Mouse (Mus musculus) G1E-ER4 (cell line): ENCODE data around the gene Olfr799. TPM values are rescaled to one million over a fixed set of nuclear protein-coding genes. Genes with fewer than 3 reads are reported as not detected.

Experiments used
- GATA1 ChIP-seq: IDR thresholded peaks from one replicate; pipeline ENCODE4 v1.8.0; 2012; ENCODE audit warnings: low read length, inconsistent platforms
- polyA plus RNA-seq: library from polyadenylated mRNA; stranded (reverse); fragments of >175 nt; gene quantifications from 2 replicates; pipeline ENCODE4 v1.2.3, GENCODE M21; 2012

Gene Olfr799
- polyA plus RNA-seq: not detected in 2 replicates

DNA sequence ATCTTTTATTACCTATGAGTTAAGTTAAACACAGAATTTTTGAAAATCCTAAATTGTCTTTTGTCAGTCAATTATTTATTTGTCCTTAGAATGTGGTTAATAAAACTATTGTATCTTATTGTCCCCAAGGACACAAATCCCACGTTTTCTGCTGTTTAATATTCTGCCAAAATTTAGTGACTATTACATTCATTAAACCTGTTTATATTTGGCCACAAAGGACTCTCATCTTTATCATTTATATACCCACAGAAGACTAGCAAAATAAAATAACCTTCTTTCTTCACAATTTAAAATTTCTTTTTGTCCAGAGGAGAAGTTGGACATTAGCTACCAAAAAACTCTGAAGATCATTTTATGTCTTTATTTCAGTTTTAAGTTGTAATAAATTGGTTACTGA is at the start of gene Olfr799:
Gene Olfr799 (plus strand): TSS at position 301 of the 400 bp plus-strand sequence.
- TF ChIP-seq GATA1: no peak

GRCm38 (mm10) chr10:129612470-129612869 is 24.8 kb upstream of the Olfr799 start, which contains the start of gene Olfr796:
Olfr796 (minus strand) TSS chr10:129612570.
- TF ChIP-seq GATA1: no peak

DNA sequence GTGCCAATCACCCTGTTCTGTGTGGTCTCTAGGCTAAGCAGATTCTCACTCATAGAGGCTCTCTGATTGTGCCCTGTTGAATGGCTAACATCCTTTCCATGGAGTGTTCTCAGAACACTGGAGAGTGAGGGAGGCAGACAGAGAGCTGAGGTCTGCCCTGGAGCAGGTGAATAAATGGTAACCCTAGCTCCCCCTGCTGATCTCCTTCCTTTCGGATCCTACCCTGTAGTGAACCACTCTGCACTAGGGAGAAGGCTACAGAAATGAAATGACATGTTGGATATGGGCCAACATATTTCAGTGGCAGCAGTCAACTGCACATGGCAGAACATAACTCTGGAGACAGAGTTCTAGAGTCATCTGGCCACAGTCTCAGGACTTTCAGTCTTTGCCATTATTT is 15.6 kb upstream of the Olfr799 start:
- no peak for TF ChIP-seq GATA1

- no peak for TF ChIP-seq GATA1
Observed at GRCm38 (mm10) chr10:129623251-129623650, 14.0 kb upstream of the Olfr799 start.

DNA sequence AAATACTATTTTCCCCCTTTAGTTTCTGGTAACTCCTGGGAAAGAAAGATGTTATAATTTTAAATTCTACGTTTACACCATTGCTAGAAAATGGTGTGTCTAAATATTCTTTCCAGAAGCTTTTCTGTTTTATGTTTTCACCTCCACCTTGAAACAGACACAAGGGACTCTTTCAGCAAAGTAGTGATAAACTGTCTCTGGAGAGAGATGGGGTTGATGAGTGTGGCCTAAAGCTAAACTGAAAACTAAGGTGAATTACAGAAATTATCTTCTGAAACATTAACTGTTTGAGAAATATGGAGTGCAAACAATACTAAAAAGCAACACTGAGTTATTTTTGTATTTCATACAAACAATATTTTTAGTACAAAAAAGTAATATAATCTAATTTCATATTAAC is 9.4 kb upstream of the Olfr799 start, which contains the start of gene Olfr798:
Gene Olfr798 (minus strand): TSS at position 101 of the 400 bp plus-strand sequence.
- no peak for TF ChIP-seq GATA1

DNA sequence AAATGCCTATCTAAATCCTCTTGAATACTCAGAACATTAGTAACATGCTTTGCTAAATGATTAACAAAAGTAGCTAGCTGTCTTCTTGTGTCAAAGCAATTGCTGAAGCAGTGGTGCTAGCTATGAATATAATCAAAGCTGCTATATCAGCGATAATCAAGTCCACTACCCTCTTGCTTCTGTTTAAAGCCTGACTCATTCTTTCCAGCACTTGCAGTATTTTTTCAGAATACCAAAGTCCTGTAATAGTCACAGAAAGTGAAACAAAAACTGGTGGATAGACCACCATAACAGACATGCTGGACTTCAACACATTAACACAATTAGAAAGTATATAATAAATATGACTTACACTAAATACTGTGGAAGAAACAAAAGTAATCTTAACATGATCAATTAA is 14.5 kb downstream of the Olfr799 start:
- no peak for TF ChIP-seq GATA1

DNA sequence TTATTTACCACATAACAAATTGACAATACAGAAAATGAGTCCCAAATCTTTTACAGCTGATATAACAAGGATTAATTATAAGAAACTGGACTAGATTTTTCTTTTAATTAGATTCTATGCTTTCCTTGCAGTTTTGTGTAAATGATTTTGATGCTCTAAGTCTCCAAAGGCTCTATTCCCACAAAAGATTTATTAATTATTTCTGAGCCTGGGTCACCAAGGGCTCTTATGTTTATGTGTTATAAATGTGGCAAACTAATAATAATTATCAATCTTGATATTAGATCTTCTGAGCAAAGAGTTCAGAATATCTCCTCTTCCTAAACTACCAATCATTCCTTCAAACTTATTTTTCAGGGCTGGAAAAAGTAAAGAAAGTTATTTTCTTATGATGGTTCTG is 20.1 kb downstream of the Olfr799 start, which contains the start of gene Olfr800:
Gene Olfr800 (plus strand): TSS at position 301 of the 400 bp plus-strand sequence.
- TF ChIP-seq GATA1: no peak

DNA sequence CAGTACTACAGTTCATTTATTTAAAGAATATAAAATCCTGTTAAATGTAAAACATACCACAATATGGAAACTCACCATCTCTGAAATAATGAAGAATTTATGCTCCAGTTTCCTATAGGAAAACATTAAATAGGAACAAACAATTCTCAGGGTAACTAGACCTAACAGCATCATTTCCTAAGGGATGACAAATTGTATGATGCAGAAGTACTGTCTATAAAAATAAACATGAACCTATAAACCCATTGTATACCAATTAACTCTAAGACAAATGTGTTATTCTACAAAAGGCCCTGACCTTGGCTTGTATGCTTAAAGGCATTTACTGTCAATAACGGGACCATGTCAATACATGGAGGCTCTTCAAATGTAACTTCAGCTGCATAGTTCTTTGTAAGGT is 36.5 kb downstream of the Olfr799 start, which contains the start of gene Olfr801:
Gene Olfr801 (minus strand): TSS at position 101 of the 400 bp plus-strand sequence.
- no peak for TF ChIP-seq GATA1

- TF ChIP-seq GATA1: no peak
Observed at GRCm38 (mm10) chr10:129688069-129688468, 50.8 kb downstream of the Olfr799 start, which contains the start of gene Olfr802. Olfr802 (minus strand) TSS chr10:129688169.

- no peak for TF ChIP-seq GATA1
Observed at GRCm38 (mm10) chr10:129694186-129694585, 56.9 kb downstream of the Olfr799 start, which contains the start of gene Olfr803. Olfr803 (minus strand) TSS chr10:129694286.

Other genes with a start within 250 kb of the Olfr799 start
- gene Olfr785, start 232.1 kb upstream of the Olfr799 start, polyA plus RNA-seq: not detected in 2 replicates
- not detected in 2 replicates for gene Olfr786, start 210.2 kb upstream of the Olfr799 start, polyA plus RNA-seq
- not detected in 2 replicates for gene Olfr787, start 175.6 kb upstream of the Olfr799 start, polyA plus RNA-seq
- not detected in 2 replicates for gene Olfr788, start 166.5 kb upstream of the Olfr799 start, polyA plus RNA-seq
- gene Olfr789, start 152.7 kb upstream of the Olfr799 start, polyA plus RNA-seq: not detected in 2 replicates
- not detected in 2 replicates for gene Olfr790, start 139.0 kb upstream of the Olfr799 start, polyA plus RNA-seq
- not detected in 2 replicates for gene Olfr791, start 115.7 kb upstream of the Olfr799 start, polyA plus RNA-seq
- not detected in 2 replicates for gene Olfr792, start 98.3 kb upstream of the Olfr799 start, polyA plus RNA-seq
- not detected in 2 replicates for gene Olfr794, start 69.8 kb upstream of the Olfr799 start, polyA plus RNA-seq
- not detected in 2 replicates for gene Olfr796, start 24.9 kb upstream of the Olfr799 start, polyA plus RNA-seq
- gene Olfr798, start 9.6 kb upstream of the Olfr799 start, polyA plus RNA-seq: not detected in 2 replicates
- gene Olfr800, start 20.2 kb downstream of the Olfr799 start, polyA plus RNA-seq: not detected in 2 replicates
- gene Olfr801, start 36.4 kb downstream of the Olfr799 start, polyA plus RNA-seq: not detected in 2 replicates
- gene Olfr802, start 50.7 kb downstream of the Olfr799 start, polyA plus RNA-seq: not detected in 2 replicates
- not detected in 2 replicates for gene Olfr803, start 56.8 kb downstream of the Olfr799 start, polyA plus RNA-seq
- not detected in 2 replicates for gene Olfr804, start 65.7 kb downstream of the Olfr799 start, polyA plus RNA-seq
- not detected in 2 replicates for gene Olfr805, start 91.9 kb downstream of the Olfr799 start, polyA plus RNA-seq
- not detected in 2 replicates for gene Olfr806, start 104.4 kb downstream of the Olfr799 start, polyA plus RNA-seq
- gene Olfr807, start 120.3 kb downstream of the Olfr799 start, polyA plus RNA-seq: not detected in 2 replicates
- gene Olfr808, start 128.0 kb downstream of the Olfr799 start, polyA plus RNA-seq: not detected in 2 replicates
- gene Olfr809, start 137.2 kb downstream of the Olfr799 start, polyA plus RNA-seq: not detected in 2 replicates
- not detected in 2 replicates for gene Olfr810, start 157.4 kb downstream of the Olfr799 start, polyA plus RNA-seq
- gene Olfr811, start 166.9 kb downstream of the Olfr799 start, polyA plus RNA-seq: not detected in 2 replicates
- not detected in 2 replicates for gene Olfr812, start 208.6 kb downstream of the Olfr799 start, polyA plus RNA-seq
- not detected in 2 replicates for gene Olfr813, start 217.9 kb downstream of the Olfr799 start, polyA plus RNA-seq
- gene Olfr814, start 242.4 kb downstream of the Olfr799 start, polyA plus RNA-seq: not detected in 2 replicates